Mouse (Mus musculus) bone marrow, adult 2 months (tissue): ENCODE measurements around the gene Plekhg1. TPM values are rescaled to one million over a fixed set of nuclear protein-coding genes. Genes with fewer than 3 reads are reported as not detected.
A peak's percentile ranks its signal among the peaks of the same experiment; 100 is the strongest.

Source experiments
- H3K27ac ChIP-seq: fragments of 200-500 bp; 2 replicates; pipeline ENCODE4 v1.5.1; 2012; ENCODE audit warnings: low read depth, mild to moderate bottlenecking, control low read depth, inconsistent platforms, low read length; ENCODE audit not compliant: control insufficient read depth, poor library complexity, insufficient read depth
- H3K4me1 ChIP-seq: fragments of 200-500 bp; 2 replicates; pipeline ENCODE4 v1.6.1; 2011; ENCODE audit warnings: low read length; ENCODE audit not compliant: control insufficient read depth, insufficient read depth
- H3K4me3 ChIP-seq: fragments of 200-500 bp; replicated peaks from 2 replicates; pipeline ENCODE3; 2011; ENCODE audit warnings: mild to moderate bottlenecking, low read depth, low read length, control low read depth; ENCODE audit not compliant: control insufficient read depth
- CTCF ChIP-seq: fragments of 200-500 bp; IDR thresholded peaks from 2 replicates; pipeline ENCODE4 v1.5.1; 2011; ENCODE audit warnings: low read length, control low read depth; ENCODE audit not compliant: control insufficient read depth, insufficient read depth
- POLR2A ChIP-seq: fragments of 200-500 bp; IDR thresholded peaks from 2 replicates; pipeline ENCODE4 v1.6.1; 2011; ENCODE audit warnings: low read depth, mild to moderate bottlenecking, control low read depth, low read length, borderline replicate concordance; ENCODE audit not compliant: control insufficient read depth
- WGBS: fragments of 180-500 bp; shearing (Covaris S2); methylation state at CpG from one replicate; pipeline ENCODE4 v1.1.7; 2018; 5-methylcytosine and 5-hydroxymethylcytosine counted together
- polyA plus RNA-seq: library from polyadenylated mRNA; stranded (reverse); fragments of >200 nt; gene quantifications from 2 replicates; pipeline ENCODE4 v1.2.4, GENCODE M21; 2011; ENCODE audit warnings: low replicate concordance; ENCODE audit not compliant: missing spikeins, insufficient read depth, insufficient read length

The Plekhg1 gene
- polyA plus RNA-seq, 1 experiment, result 4.6 TPM

DNA sequence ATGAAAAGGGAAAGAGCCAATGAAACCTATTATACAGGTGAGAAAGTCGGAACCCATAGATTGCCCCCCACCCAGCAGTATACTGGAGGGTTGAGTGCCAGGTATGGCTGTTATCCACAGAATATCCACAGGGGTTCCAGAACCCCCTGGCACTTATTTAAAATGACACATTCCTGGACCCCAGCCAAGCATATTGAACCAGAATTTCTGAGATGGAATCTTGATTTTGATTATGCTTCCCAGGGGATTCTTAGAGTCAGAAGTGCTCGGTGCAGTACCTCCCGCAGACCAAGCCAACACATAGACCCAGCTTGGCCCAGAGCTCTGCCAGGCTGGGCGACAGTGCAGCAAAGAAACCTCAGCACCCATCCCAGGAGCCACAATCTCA is 236.5 kb downstream of the Plekhg1 start:
- 89% methylated on average over 4 of the region's 4 CpGs for WGBS
- Histone ChIP-seq H3K27ac (no peak overlapping the region), H3K4me1 (peaks cover 3% of the 10 kb centered on the region; the same call in 1 of the 2 replicates), H3K4me3 (no peak overlapping the region)
- no peak for TF ChIP-seq POLR2A

DNA sequence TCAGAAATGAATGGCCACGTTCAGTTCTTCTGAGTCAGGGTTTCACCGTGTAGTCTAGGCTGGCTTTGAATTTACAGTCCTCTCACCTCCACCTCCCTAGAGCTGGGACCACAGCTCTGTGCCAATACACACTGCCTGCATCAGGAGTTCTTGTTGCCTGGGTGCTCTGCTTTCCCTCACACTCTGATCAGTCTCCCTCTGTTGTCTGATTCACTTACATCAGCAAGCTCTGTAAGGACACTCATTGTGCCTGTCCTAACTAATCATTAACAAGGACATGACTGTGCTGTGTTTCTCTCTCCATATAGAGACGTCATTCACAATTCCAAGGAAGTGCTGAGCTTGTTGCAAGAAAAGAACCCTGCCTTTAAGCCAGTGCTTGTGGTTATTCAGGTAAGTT is 238.2 kb downstream of the Plekhg1 start:
- TF ChIP-seq POLR2A (no peak), CTCF (no peak)
- Histone ChIP-seq H3K4me3 (no peak overlapping the region), H3K4me1 (peaks cover 3% of the 10 kb centered on the region; the same call in 1 of the 2 replicates), H3K27ac (no peak overlapping the region)
- 91% methylated on average over 3 of the region's 3 CpGs for WGBS

DNA sequence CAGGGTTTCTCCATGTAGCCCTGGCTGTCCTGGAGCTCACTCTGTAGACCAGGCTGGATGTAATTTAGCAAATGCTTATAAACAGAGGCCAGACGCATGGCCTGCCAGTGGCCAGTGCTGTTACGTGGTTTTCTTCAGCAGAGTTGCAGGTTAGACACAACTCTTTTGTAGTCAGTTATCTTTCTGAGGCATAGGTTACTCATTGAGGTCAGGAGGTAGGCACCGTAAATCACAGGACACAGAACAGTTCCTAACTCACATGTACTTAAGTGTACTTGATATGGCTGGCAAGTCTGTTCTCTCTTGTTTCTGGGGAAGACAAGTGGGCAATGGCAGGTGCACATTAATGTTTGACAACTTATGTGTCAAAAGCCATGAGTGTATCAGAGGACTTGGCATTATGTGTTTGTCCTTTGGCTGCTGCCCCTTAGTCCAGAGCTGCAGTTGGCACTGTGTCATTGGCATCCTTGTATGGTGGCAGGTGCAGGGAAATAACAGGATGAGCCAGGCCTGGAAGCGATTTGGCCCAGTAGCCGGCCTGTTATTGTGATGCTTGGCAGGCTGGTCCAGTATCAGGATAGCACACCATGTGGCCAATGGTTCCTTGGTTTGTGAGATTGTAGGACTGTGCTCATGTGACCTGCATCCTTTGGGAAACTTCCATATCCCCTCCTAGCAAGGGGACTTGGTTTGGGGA is 238.8 kb downstream of the Plekhg1 start:
- Histone ChIP-seq H3K4me1 (peaks cover 3% of the 10 kb centered on the region; the same call in 1 of the 2 replicates), H3K27ac (no peak overlapping the region), H3K4me3 (no peak overlapping the region)
- TF ChIP-seq POLR2A, result no peak
- TF ChIP-seq CTCF, result no peak
- WGBS, result 97% methylated on average over 5 of the region's 5 CpGs

DNA sequence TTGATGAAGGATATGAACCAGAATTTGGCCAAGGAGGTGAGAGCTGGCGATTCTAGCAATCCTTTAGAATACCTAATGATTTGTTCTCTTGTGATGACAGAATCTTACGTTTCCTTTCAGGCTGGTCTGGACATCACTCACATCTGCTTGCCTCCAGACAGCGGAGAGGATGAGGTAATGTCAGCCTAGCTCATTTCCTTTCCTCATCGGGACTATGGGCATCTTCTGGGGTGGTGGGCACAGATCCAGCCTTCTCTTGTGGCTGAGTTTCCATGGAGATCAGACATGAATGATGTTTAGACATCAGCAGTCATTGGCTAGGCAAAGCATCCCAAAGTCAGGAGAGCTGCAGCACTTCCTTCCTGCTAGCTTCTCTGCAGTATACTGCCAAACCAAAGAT is 240.1 kb downstream of the Plekhg1 start:
- TF ChIP-seq CTCF (no peak), POLR2A (no peak)
- WGBS, result 82% methylated on average over 4 of the region's 4 CpGs
- no peak overlapping the region for H3K27ac ChIP-seq
- H3K4me3 ChIP-seq, result no peak overlapping the region
- H3K4me1 ChIP-seq, result no peaks in the 10 kb centered on the region; the same call in 1 of the 2 replicates

DNA sequence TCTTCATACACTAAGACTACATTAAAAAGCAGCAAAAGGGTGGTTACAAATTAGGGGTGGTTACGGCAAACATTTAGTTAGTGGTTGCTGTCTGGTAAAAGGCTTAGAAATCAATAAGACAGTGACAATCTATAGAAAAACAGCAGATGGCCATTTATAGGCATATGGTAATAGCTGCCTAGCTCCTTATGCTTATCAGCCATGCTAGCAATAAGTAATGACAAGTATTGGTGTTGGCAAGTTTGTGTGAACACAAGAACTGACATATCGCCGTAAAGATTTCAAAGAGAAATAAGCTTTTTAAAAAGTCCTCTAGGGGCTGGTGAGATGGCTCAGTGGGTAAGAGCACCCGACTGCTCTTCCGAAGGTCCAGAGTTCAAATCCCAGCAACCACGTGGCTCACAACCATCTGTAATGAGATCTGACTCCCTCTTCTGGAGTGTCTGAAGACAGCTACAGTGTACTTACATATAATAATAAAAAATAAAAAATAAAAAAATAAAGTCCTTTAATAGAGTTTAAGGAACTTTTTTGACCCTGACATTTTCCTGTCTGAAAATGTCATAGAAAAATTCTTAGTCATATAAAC is 250.2 kb downstream of the Plekhg1 start:
- no peak for TF ChIP-seq POLR2A
- TF ChIP-seq CTCF, result no peak
- Histone ChIP-seq H3K4me3 (no peak overlapping the region), H3K4me1 (peaks cover 1% of the 10 kb centered on the region; the same call in 1 of the 2 replicates), H3K27ac (no peak overlapping the region)
- 90% methylated on average over 6 of the region's 6 CpGs for WGBS

DNA sequence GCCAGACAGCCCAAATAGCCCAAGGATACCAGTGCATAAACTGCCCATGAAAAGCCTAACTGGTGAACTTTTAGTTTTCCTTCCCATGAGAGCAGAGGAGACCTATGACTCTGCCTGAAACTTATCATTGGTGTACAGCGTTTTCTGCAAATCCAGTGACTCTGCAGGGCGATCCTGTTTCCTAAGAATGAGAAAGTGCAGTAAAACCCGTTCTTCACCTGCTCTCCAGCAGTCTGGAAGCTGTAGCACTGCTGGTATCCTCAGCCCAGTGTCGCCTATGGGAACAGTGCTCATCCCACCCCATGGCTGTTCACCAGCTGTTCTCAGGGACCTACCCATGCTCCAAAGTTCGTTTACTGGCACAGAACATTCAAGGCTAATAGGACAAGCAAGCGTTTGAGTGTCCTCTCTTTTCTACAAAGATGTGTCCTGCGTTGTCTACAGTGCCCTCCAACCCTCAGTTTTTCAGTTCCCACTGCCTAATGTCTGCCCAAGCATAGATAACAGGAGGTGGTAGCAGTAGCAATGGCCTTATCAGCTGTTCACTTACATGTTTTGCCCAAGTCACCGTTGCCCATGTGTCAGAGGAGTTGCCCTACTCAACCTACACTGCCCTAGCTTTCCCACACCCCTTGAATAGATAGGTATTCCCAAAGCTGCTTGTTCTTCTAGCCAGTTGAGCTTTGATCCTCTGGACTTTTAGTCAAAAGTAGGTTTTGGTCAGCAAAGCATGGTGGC is 253.4 kb downstream of the Plekhg1 start:
- 67% methylated on average over 8 of the region's 8 CpGs for WGBS
- Histone ChIP-seq H3K4me3 (peak overlapping the region; percentile 15), H3K27ac (peak overlapping the region; percentile 87)

DNA sequence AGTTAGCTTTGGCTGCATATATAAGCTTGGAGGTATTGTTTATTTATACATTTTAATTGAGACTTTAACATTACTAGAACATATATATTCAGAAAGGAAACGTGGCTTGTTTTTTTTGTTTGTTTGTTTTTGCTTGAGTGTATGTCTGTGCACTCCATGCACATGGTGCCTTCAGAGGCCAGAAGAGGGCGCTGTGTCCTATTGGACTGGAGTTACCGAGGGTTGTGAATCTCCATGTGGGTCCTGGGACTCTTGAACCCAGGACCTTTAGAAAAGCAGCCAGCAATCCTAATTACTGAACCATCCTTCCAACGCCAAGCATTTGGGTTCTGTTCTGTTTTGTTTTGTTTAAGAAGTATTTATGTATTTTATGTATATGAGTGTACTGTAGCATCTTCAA is 255.1 kb downstream of the Plekhg1 start:
- no peak overlapping the region for H3K27ac ChIP-seq
- no peak for TF ChIP-seq POLR2A
- peak; percentile 56 for TF ChIP-seq CTCF
- H3K4me3 ChIP-seq, result no peak overlapping the region
- peaks cover 1% of the 10 kb centered on the region; the same call in 1 of the 2 replicates for H3K4me1 ChIP-seq
- 82% methylated on average over 4 of the region's 4 CpGs for WGBS

More for the DNA sequence above, 253.4 kb downstream of the Plekhg1 start:
- H3K4me1 ChIP-seq, result peaks cover 1% of the 10 kb centered on the region; the same call in 1 of the 2 replicates
- TF ChIP-seq CTCF (no peak), POLR2A (no peak)
